Mouse (Mus musculus) left cerebral cortex, adult 2 months (tissue): ENCODE data around the gene Sh3bp4. TPM values are rescaled to one million over a fixed set of nuclear protein-coding genes. Genes with fewer than 3 reads are reported as not detected.

Experiments
- DNase-seq, 2 experiments: peaks; one replicate each; pipeline ENCODE4 v3.0.0; 2021 to 2022; ENCODE audit warnings: low spot score in 2 of 2, mixed read lengths in 1 of 2; ENCODE audit errors: extremely low spot score in 1 of 2
- H3K27ac ChIP-seq: fragments of 200-600 bp; 2 replicates; pipeline ENCODE4 v1.8.1; 2022
- H3K4me3 ChIP-seq: fragments of 200-600 bp; 2 replicates; pipeline ENCODE4 v1.8.1; 2022
- CTCF ChIP-seq: fragments of 200-600 bp; IDR thresholded peaks from 2 replicates; pipeline ENCODE4 v1.8.1; 2022; ENCODE audit warnings: antibody characterized with exemption, mild to moderate bottlenecking, moderate library complexity
- intact Hi-C: fragments of 180-260 bp; cut with DNase I; formaldehyde crosslinking; loops from one replicate; pipeline ENCODE4 v1.15.1; 2025
- total RNA-seq, 2 experiments: library from RNA; stranded (reverse); gene quantifications; 2 replicates each; pipeline ENCODE4 v1.2.3; 2021

The Sh3bp4 gene
- total RNA-seq, 2 experiments from 2014 or later, result 15.6 to 19.5 TPM

DNA sequence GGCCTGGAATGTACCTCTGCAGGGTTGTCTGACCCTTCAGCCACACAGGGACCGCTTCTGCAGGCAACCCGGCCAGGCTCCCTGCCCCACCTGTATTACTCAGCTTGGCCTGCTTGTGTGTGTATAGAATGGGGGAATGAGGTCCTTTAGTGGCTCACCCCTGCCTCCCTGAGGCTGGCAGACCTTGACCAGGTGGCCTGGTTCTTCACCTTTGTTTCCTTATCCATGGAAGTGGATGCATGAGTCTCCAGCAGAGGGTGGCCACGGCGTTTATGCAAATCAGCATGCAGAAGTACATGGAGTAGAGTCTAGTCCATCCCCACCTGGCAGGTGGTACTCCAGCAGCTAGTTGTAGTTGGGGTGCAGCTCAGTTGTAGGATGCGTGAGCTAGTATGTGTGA, 48.6 kb downstream of the Sh3bp4 start:
- H3K4me3 ChIP-seq, result no peak overlapping the region
- no peak for DNase-seq
- no peak for TF ChIP-seq CTCF
- intact Hi-C loops, result no loop called here
- no peak overlapping the region for H3K27ac ChIP-seq

DNA sequence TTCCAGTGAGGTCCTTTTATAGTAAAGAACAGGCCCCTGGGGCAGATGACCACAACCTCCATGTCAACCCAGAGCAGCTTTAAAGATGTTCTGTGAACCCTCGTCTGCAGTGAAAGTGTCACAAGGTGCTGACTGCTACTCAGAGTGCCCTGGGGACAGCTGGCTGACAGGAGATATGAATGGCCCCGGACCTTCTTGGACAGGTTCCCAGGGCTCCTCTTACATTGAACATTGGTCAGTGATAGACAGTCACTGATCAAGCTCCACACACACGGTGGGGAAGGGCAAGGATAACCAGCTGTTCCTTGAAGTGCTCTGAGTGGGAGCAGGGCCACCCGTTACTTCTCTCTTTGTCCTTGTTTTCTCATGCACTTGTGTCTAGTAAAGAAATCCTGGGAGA, 50.1 kb downstream of the Sh3bp4 start:
- no peak overlapping the region for H3K27ac ChIP-seq
- DNase-seq, result no peak
- H3K4me3 ChIP-seq, result no peak overlapping the region
- TF ChIP-seq CTCF, result no peak
- intact Hi-C loops, result no loop called here

DNA sequence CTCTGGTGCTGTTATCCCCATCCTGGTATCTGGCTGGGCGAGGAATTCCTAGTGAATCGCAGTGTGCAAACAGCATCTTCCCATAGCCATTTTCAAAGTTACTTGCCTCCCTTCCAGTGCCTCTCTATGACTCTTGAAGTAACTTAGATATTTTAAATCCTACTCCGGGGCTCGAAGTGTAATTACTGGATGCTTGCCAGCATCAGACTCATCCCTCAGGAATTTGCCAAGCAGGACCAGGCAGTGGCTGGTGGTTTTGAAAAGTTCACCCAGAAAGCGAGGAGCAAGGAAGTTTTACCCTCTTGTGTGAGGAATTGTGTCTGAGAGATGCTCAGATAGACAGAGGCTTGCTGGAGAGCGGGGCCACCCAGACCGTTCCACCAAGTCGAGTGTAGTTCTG, 51.3 kb downstream of the Sh3bp4 start:
- intact Hi-C loops, result no loop called here
- Histone ChIP-seq H3K27ac (no peak overlapping the region), H3K4me3 (no peak overlapping the region)
- no peak for DNase-seq
- no peak for TF ChIP-seq CTCF

DNA sequence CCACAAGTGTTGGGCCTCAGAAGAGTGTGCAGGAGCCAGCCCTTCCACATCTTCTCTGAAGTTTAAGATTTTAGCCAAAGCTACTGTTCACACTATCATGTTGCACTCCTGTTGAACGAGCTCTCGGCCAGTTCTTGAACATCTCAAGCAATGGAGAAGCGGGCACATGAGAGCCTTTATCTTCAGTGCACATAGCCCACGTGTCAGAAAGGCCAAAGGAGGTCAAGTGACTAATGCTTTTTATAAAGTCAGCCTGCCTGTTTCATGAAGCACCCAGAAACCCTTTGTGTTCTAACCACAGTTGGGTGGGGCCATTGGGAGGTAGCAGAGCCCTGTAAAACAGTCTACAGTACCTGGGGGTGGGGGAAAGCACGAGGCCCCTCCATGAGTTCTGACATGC, 52.2 kb downstream of the Sh3bp4 start:
- intact Hi-C loops, result no loop called here

DNA sequence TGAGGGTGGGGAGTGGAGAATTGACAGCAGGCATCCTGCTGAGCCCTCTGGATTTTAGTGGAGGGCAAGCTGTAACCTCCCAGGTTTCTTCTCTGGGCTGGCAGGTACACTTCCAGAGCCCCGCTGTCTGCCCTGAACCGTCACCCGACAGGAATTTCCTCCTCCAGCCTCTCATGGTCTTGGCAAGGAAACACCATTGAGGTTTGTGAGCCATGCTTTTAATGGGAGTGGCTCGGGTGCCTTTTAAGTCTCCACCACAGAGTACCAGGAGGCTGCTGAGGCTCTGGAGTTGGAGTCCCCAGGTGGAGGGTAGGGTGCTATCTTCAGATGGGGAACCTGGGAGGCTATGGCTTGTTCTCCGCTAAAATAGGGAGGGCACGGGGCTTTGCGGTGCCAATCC, 53.9 kb downstream of the Sh3bp4 start:
- DNase-seq, result no peak
- Histone ChIP-seq H3K27ac (no peak overlapping the region), H3K4me3 (no peak overlapping the region)
- intact Hi-C loops, result no loop called here
- no peak for TF ChIP-seq CTCF

More for the DNA sequence above, 52.2 kb downstream of the Sh3bp4 start:
- H3K4me3 ChIP-seq, result no peak overlapping the region
- no peak for DNase-seq
- TF ChIP-seq CTCF, result no peak
- H3K27ac ChIP-seq, result no peak overlapping the region

DNA sequence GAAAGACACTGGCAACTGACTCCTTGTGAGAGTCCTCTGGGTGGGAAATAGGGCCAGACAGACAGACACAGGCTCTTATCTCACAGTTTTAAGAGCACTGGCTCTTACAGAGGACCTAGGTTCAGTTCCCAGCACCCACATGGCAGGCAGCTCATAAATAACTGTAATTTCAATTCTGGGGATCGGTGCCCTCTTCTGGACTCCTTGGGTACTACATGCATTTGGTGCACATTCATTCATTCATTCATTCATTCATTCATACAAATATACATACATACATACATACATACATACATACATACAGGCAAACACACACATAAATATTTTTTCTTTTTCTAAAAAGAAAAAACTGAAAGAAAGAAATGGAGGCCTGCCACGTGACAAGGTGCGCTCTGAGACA, 56.9 kb downstream of the Sh3bp4 start:
- no peak for DNase-seq
- Histone ChIP-seq H3K4me3 (no peak overlapping the region), H3K27ac (no peak overlapping the region)
- intact Hi-C loops, result no loop called here
- TF ChIP-seq CTCF, result peak; percentile 38

DNA sequence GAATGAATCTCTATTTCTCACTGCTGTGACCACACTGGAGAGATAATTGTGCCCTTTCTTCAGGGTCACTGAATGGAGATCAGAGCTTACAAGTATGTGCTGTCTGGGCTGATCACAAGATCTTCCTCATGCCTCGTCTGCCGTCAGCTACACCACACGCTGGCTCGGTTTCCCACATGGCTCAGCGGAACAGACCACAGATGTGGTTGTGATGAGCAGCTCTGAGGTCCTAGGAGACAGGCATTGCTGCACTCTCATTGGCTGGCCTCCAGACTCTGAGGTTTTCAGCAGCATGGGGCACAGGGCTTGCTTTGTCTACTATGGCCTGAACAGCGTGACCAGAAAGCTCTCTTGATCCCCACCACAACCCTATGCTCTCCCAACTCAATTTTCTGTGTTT, 60.2 kb downstream of the Sh3bp4 start:
- H3K4me3 ChIP-seq, result no peak overlapping the region
- intact Hi-C loops, result no loop called here
- TF ChIP-seq CTCF, result no peak
- H3K27ac ChIP-seq, result no peak overlapping the region
- DNase-seq, result no peak

DNA sequence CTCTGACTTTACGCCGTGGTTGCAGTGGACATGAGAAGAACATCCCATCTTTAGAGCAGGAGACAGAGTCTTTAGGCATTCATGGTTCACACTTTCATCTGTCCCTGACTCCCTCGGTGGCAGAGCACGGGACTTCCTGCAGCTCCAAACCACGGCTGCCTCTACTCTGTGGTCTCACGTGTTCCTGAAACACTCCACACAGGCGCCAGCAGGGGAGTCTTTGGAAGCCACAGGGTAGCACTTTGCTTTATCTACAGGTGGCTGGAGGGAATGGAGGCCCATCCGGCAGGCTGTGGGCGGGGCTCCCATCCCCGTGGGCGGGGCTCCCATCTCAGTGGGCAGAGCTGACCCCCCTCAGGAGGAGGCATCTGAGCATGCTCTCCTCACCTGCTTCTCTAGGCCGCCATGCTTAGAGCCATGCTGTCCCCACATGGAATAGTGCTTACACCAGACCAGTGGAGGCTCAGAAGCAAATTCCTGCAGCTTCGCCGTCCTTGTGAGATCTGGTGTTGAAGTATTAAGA, 60.9 kb downstream of the Sh3bp4 start:
- DNase-seq, result no peak
- intact Hi-C loops, result no loop called here
- no peak for TF ChIP-seq CTCF
- Histone ChIP-seq H3K4me3 (no peak overlapping the region), H3K27ac (no peak overlapping the region)

DNA sequence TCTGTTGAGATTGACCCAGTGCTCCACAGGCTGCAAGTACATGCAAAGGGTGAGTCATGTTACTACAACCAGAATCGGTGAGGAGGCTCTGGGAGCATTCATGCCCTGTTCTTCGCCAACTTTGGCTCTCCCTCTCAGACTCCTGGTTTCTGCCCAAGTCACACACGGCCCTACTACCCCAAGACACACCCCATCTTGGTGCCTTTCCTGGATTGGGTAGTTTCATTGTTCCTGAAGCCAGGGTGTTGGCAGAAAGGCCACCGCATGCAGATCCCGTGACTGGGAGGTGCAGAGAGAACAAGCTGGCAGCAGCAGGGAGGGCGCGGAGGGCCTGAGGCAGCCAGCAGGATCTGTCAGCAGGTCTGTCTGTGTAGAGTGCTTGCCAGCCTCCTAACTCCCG, 61.5 kb downstream of the Sh3bp4 start:
- H3K27ac ChIP-seq, result no peak overlapping the region
- H3K4me3 ChIP-seq, result no peak overlapping the region
- intact Hi-C loops, result no loop called here
- TF ChIP-seq CTCF, result no peak
- DNase-seq, result no peak

DNA sequence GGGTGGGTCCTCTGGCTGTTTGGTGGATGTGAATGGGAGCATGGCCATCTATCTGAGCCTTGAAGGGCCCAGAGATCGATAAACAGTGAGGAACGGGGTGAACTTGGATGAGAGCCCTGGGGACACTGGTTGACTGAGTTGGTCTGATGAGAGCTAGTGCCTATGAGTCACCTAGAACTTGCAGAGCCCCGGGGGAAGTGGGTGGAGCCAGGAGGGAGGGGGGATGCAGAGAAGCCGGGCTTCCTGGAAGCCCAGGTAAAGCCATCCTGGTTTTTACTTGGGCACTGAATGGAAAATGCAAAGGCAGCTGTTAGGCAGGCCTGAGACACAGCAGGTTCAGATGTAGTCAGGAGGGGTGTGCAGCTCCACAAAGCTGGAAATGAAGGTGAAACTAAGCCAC, 63.1 kb downstream of the Sh3bp4 start:
- H3K4me3 ChIP-seq, result no peak overlapping the region
- TF ChIP-seq CTCF, result no peak
- H3K27ac ChIP-seq, result no peak overlapping the region
- no peak for DNase-seq
- intact Hi-C loops, result no loop called here

DNA sequence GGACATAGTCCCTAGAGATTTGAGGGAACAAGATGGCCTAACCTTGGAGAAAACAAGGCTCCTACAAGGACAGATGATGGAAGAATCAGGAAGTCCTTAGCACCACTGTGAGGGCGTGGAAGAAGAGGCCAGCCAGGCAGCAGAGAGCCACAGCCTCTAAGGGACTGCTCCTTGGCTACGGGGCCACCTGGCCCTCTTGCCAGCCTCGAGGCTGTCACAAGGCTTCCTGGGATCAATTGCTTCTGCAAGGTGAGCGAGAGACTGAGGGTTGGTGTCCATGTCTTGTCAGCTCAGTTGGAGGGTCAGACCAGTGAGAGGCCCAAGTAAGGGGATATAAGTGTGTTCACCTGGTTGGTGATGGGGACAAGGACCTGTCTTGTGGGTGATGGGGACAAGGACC, 63.5 kb downstream of the Sh3bp4 start:
- TF ChIP-seq CTCF, result no peak
- DNase-seq, result no peak
- intact Hi-C loops, result no loop called here
- Histone ChIP-seq H3K27ac (no peak overlapping the region), H3K4me3 (no peak overlapping the region)

DNA sequence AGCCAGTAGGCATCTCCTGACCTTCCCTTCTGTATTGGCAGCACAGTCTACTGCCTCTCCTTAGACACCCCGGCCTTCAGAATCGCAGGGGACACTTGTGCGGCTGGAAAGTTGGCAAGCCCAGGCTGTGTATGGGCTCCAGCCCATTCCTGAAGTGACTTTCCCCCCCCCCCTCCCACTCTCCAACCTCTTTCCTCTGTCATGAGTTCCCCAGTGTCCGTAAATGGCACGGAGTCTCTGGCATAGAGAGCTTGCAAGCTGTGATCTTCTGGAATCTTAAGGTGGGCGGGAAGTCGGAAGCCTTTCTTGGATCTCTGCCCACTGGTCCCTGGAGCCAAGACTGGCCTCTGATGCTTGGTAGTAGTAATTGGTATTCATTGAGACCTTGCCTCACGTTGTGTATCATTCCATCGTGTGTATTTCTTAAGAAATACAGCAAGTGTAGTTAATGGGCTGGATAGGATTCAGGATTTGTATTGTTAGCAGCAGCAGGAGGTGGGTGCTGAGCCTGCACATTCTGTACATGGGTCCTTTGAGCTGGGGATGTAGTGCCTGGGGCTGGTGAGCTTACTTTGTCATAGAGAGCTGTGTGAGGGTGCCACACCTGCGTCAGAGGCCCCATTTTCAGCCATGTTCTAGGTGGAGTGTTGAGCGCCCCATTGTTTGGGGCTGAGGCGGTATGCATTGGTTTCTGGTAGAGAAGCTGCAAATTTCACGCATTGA, 66.0 kb downstream of the Sh3bp4 start:
- intact Hi-C loops, result loop anchor here (5.0 kb wide), 1 partner anchor 79 kb away; no protein-coding TSS in a partner anchor
- H3K27ac ChIP-seq, result no peak overlapping the region
- no peak overlapping the region for H3K4me3 ChIP-seq
- DNase-seq, result peak; percentile 24 to 40
- no peak for TF ChIP-seq CTCF

DNA sequence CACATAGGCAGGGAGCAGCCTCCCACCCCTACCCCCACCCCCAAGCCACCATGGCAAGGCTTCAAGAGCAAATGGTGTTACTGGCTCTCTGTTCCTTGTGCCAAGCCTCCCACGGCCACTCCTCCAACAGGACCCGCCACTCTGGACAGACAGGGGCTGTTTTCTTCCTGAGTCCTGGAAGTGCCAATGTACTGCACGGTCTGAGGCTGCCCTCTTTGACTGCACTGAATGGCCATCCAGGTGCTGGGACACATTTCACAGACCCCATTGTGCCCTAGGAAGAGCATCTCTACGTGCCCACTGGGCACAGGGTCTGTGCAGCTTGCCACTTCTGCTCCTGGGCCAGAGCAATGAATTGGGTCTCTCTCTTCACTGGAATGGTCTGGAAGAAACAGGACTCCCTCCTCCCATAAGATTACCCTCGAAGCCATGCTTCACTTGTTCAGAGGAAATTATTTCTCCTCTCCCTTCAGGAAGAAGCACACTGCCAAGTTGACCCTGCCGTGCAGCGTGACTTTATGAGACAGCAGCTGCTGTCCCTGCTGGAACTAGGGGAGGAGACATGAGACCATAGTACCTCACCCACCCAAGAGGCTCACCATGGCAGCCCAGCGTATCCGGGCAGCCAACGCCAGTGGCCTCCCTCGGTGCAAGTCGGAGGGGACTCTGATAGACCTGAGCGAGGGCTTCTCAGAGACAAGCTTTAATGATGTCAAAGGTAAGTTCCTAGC, 67.0 kb downstream of the Sh3bp4 start:
- H3K27ac ChIP-seq, result no peak overlapping the region
- intact Hi-C loops, result loop anchor here (5.0 kb wide), 1 partner anchor 80 kb away; no protein-coding TSS in a partner anchor
- no peak for TF ChIP-seq CTCF

More for the DNA sequence above, 67.0 kb downstream of the Sh3bp4 start:
- no peak for DNase-seq
- H3K4me3 ChIP-seq, result no peak overlapping the region
